Mouse (Mus musculus) hindbrain, embryonic 10.5 days (tissue): Measurements from ENCODE around the gene 1500011B03Rik. TPM values are rescaled to one million over a fixed set of nuclear protein-coding genes. Genes with fewer than 3 reads are reported as not detected.

Source experiments
- DNase-seq: peaks from one replicate; pipeline ENCODE4 v3.0.0-alpha.2; 2017; ENCODE audit warnings: low spot score
- H3K27ac ChIP-seq: fragments of 300-500 bp; sonication (generic); 2 replicates; pipeline ENCODE4 v1.5.1; 2016; ENCODE audit warnings: mild to moderate bottlenecking, moderate library complexity
- H3K27me3 ChIP-seq: fragments of 300-500 bp; sonication (generic); 2 replicates; pipeline ENCODE4 v1.6.1; 2016; ENCODE audit warnings: mild to moderate bottlenecking; ENCODE audit not compliant: poor library complexity, insufficient read depth, severe bottlenecking
- H3K36me3 ChIP-seq: fragments of 300-500 bp; sonication (generic); 2 replicates; pipeline ENCODE4 v1.6.1; 2016; ENCODE audit warnings: mild to moderate bottlenecking, moderate library complexity
- H3K4me1 ChIP-seq: fragments of 300-500 bp; sonication (generic); replicated peaks from 2 replicates; pipeline ENCODE4 v1.6.1; 2016; ENCODE audit warnings: mild to moderate bottlenecking
- H3K4me3 ChIP-seq: fragments of 300-500 bp; sonication (generic); 2 replicates; pipeline ENCODE4 v1.5.1; 2016; ENCODE audit warnings: mild to moderate bottlenecking, moderate library complexity
- H3K9me3 ChIP-seq: fragments of 300-500 bp; sonication (generic); 2 replicates; pipeline ENCODE4 v1.6.1; 2016; ENCODE audit warnings: mild to moderate bottlenecking, moderate library complexity
- WGBS: fragments of 180-500 bp; shearing (Covaris S2); methylation state at CpG from one replicate; pipeline ENCODE4 v1.1.7; 2016; 5-methylcytosine and 5-hydroxymethylcytosine counted together
- polyA plus RNA-seq: library from polyadenylated mRNA; unstranded; fragments of >200 nt; fragmentation: Nextera tagmentation; extraction: Ambion mirVana; gene quantifications from 2 replicates; pipeline ENCODE4 v1.2.1, GENCODE M21; 2016

1500011B03Rik gene
- polyA plus RNA-seq, 1 experiment from 2014 or later, result 159 TPM

- Histone ChIP-seq H3K36me3 (peaks cover 8% of the 10 kb centered on the region; the same call in 1 of the 2 replicates), H3K9me3 (no peaks in the 10 kb centered on the region), H3K4me1 (peaks cover 56% of the 10 kb centered on the region), H3K27ac (peak overlapping the region; percentile 99), H3K27me3 (no peaks in the 10 kb centered on the region), H3K4me3 (peak overlapping the region; percentile 99)
- DNase-seq, result peak; percentile 41
- WGBS, result 3% methylated on average over 11 of the region's 11 CpGs
Measured at GRCm38 (mm10) chr5:114773780-114774179, 49.5 kb downstream of the 1500011B03Rik start.

- Histone ChIP-seq H3K27me3 (no peaks in the 10 kb centered on the region), H3K9me3 (no peaks in the 10 kb centered on the region), H3K4me1 (peaks cover 54% of the 10 kb centered on the region), H3K36me3 (peaks cover 9% of the 10 kb centered on the region; the same call in 1 of the 2 replicates), H3K27ac (peak overlapping the region; percentile 99), H3K4me3 (peak overlapping the region; percentile 99)
- DNase-seq, result peak; percentile 96
- WGBS, result under 1% methylated on average over 52 of the region's 52 CpGs
Measured at GRCm38 (mm10) chr5:114773211-114773710, 50.0 kb downstream of the 1500011B03Rik start.

- H3K36me3 ChIP-seq, result peaks cover 9% of the 10 kb centered on the region; the same call in 1 of the 2 replicates
- H3K27ac ChIP-seq, result peak overlapping the region; percentile 99
- H3K27me3 ChIP-seq, result no peaks in the 10 kb centered on the region
- DNase-seq, result peak; percentile 47
- H3K9me3 ChIP-seq, result no peaks in the 10 kb centered on the region
- WGBS, result 2% methylated on average over 51 of the region's 57 CpGs
- H3K4me3 ChIP-seq, result peak overlapping the region; percentile 99
- H3K4me1 ChIP-seq, result peaks cover 51% of the 10 kb centered on the region
Measured at GRCm38 (mm10) chr5:114772456-114773203, 50.6 kb downstream of the 1500011B03Rik start.

GRCm38 (mm10) chr5:114771796-114772195 is 51.5 kb downstream of the 1500011B03Rik start:
- Histone ChIP-seq H3K27ac (no peak overlapping the region), H3K27me3 (no peaks in the 10 kb centered on the region), H3K36me3 (peaks cover 9% of the 10 kb centered on the region; the same call in 1 of the 2 replicates), H3K4me1 (peaks cover 48% of the 10 kb centered on the region), H3K4me3 (peak overlapping the region; percentile 99), H3K9me3 (no peaks in the 10 kb centered on the region)
- no peak for DNase-seq
- WGBS, result 83% methylated on average over 8 of the region's 8 CpGs

- H3K27ac ChIP-seq, result no peak overlapping the region
- 93% methylated on average over 8 of the region's 8 CpGs for WGBS
- H3K9me3 ChIP-seq, result no peaks in the 10 kb centered on the region
- no peaks in the 10 kb centered on the region for H3K27me3 ChIP-seq
- H3K4me1 ChIP-seq, result peaks cover 30% of the 10 kb centered on the region
- H3K4me3 ChIP-seq, result no peak overlapping the region
- H3K36me3 ChIP-seq, result peaks cover 27% of the 10 kb centered on the region
- DNase-seq, result no peak
Measured at GRCm38 (mm10) chr5:114769786-114770185, 53.5 kb downstream of the 1500011B03Rik start.

GRCm38 (mm10) chr5:114767185-114767584 is 56.1 kb downstream of the 1500011B03Rik start:
- H3K9me3 ChIP-seq, result no peaks in the 10 kb centered on the region
- WGBS, result 91% methylated on average over 7 of the region's 7 CpGs
- peaks cover 18% of the 10 kb centered on the region for H3K4me1 ChIP-seq
- no peak overlapping the region for H3K27ac ChIP-seq
- peaks cover 53% of the 10 kb centered on the region for H3K36me3 ChIP-seq
- H3K4me3 ChIP-seq, result no peak overlapping the region
- DNase-seq, result no peak
- no peaks in the 10 kb centered on the region for H3K27me3 ChIP-seq

GRCm38 (mm10) chr5:114766686-114767085 is 56.6 kb downstream of the 1500011B03Rik start:
- Histone ChIP-seq H3K4me1 (peaks cover 13% of the 10 kb centered on the region), H3K4me3 (no peak overlapping the region), H3K27me3 (no peaks in the 10 kb centered on the region), H3K36me3 (peaks cover 58% of the 10 kb centered on the region), H3K9me3 (no peaks in the 10 kb centered on the region), H3K27ac (no peak overlapping the region)
- WGBS, result 90% methylated on average over 8 of the region's 8 CpGs
- no peak for DNase-seq

GRCm38 (mm10) chr5:114764812-114765735 is 58.2 kb downstream of the 1500011B03Rik start:
- H3K27ac ChIP-seq, result no peak overlapping the region
- H3K9me3 ChIP-seq, result no peaks in the 10 kb centered on the region
- peaks cover 74% of the 10 kb centered on the region for H3K36me3 ChIP-seq
- DNase-seq, result no peak
- H3K4me3 ChIP-seq, result no peak overlapping the region
- H3K4me1 ChIP-seq, result 0 out of 2 replicates have a peak, but pooled peaks cover under 1% of the 10 kb centered on the region
- H3K27me3 ChIP-seq, result no peaks in the 10 kb centered on the region
- WGBS, result 92% methylated on average over 18 of the region's 18 CpGs

- no peak for DNase-seq
- Histone ChIP-seq H3K4me1 (no peaks in the 10 kb centered on the region), H3K36me3 (peaks cover 95% of the 10 kb centered on the region), H3K9me3 (no peaks in the 10 kb centered on the region), H3K27ac (no peak overlapping the region), H3K27me3 (no peaks in the 10 kb centered on the region), H3K4me3 (no peak overlapping the region)
- 89% methylated on average over 8 of the region's 8 CpGs for WGBS
Measured at GRCm38 (mm10) chr5:114761980-114762379, 61.3 kb downstream of the 1500011B03Rik start.

- Histone ChIP-seq H3K4me1 (no peaks in the 10 kb centered on the region), H3K27ac (no peak overlapping the region), H3K36me3 (peaks cover 96% of the 10 kb centered on the region), H3K27me3 (no peaks in the 10 kb centered on the region), H3K9me3 (no peaks in the 10 kb centered on the region), H3K4me3 (no peak overlapping the region)
- DNase-seq, result no peak
- WGBS, result 91% methylated on average over 5 of the region's 5 CpGs
Measured at GRCm38 (mm10) chr5:114759536-114760090, 63.7 kb downstream of the 1500011B03Rik start.
